ENCODE assay signal across 8 mouse cellular contexts in genomic region chr4:152274681-152275131, GRCm38 (mm10). TPM values are rescaled to one million over a fixed set of nuclear protein-coding genes. Genes with fewer than 3 reads are reported as not detected.
DNase-seq lines count a peak whose midpoint lies in the region; ATAC-seq lines count a peak whose summit lies in the region.
"Had no signal": no experiment of that assay in that cellular context is flagged by ENCODE, and none has a peak within 500 bp of the region (broad histone marks: within the 10 kb centered on the region; RNA-seq: fewer than 3 reads in every experiment).

No protein-coding gene starts in this region.

- peak overlapping the region; percentile 67 for H3K9ac ChIP-seq in limb, embryonic 11.5 days (ENCODE audit: low read length)
- H3K9ac ChIP-seq in midbrain, embryonic 13.5 days (replicated peaks) = peak overlapping the region; percentile 82

- H3K4me1 ChIP-seq in limb, embryonic 11.5 days (ENCODE audit: control insufficient read depth, insufficient read depth, low read length) = peaks cover 29% of the 10 kb centered on the region
- peaks cover 21% of the 10 kb centered on the region for H3K4me1 ChIP-seq in midbrain, embryonic 13.5 days (replicated peaks)

- under 1% methylated on average over 20 of the region's 20 CpGs for WGBS in limb, embryonic 11.5 days
- under 1% methylated on average over 20 of the region's 20 CpGs for WGBS in midbrain, embryonic 13.5 days

- H3K36me3 ChIP-seq in limb, embryonic 11.5 days (ENCODE audit: control insufficient read depth, insufficient read depth, low read length) = no peaks in the 10 kb centered on the region
- H3K36me3 ChIP-seq in midbrain, embryonic 13.5 days = no peaks in the 10 kb centered on the region

- H3K4me3 ChIP-seq in limb, embryonic 11.5 days (ENCODE audit: low read depth, low read length) = peak overlapping the region; percentile 50
- H3K4me3 ChIP-seq in midbrain, embryonic 13.5 days (replicated peaks) = peak overlapping the region; percentile 57

- peak overlapping the region; percentile 97 for H3K4me2 ChIP-seq in limb, embryonic 11.5 days (ENCODE audit: low read depth, severe bottlenecking)
- H3K4me2 ChIP-seq in midbrain, embryonic 13.5 days (replicated peaks) = peak overlapping the region; percentile 87

- H3K27ac ChIP-seq in limb, embryonic 11.5 days (replicated peaks; ENCODE audit: low read depth, low read length) = no peak overlapping the region
- H3K27ac ChIP-seq in midbrain, embryonic 13.5 days = peak overlapping the region; percentile 67

- H3K27me3 ChIP-seq in limb, embryonic 11.5 days (ENCODE audit: control insufficient read depth, insufficient read depth, low read length) = peaks cover 19% of the 10 kb centered on the region
- peaks cover 85% of the 10 kb centered on the region for H3K27me3 ChIP-seq in midbrain, embryonic 13.5 days

- H3K9me3 ChIP-seq in limb, embryonic 11.5 days (ENCODE audit: control insufficient read depth, low read length) = no peaks in the 10 kb centered on the region
- no peaks in the 10 kb centered on the region for H3K9me3 ChIP-seq in midbrain, embryonic 13.5 days

- peak; percentile 49; the same call in 1 of the 2 replicates for ATAC-seq in limb, embryonic 11.5 days (ENCODE audit: insufficient number of reproducible peaks, low FRiP score, low TSS enrichment, low read depth)
- ATAC-seq in midbrain, embryonic 13.5 days = peak; percentile 44
- no peak for ATAC-seq in cerebellum, adult (ENCODE audit: insufficient number of reproducible peaks, low FRiP score, low TSS enrichment)

- DNase-seq in ES-CJ7 (ENCODE audit: low read depth, low spot score) (peak; percentile 62), ZHBTc4 (ENCODE audit: low read depth, low spot score) (peak; percentile 61)
- peak; percentile 53 for DNase-seq in heart, adult 8-10 months (ENCODE audit: low spot score)
- peak; percentile 54 for DNase-seq in limb, embryonic 11.5 days (ENCODE audit: low spot score)
- no peak for DNase-seq in B cell, adult 2 months

RNA-seq across cellular contexts. Expression of gene Gpr153, which starts 0.7 kb away (rescaled TPM):
- total RNA-seq in heart, adult 8-10 months (2022) = 10 to 100 TPM in 2 of 4 experiments, 1 to 10 TPM in 2; 5.6 to 11.9 (median 9.8) TPM
- 3.3 and 3.4 TPM in 2 replicates for polyA plus RNA-seq in limb, embryonic 11.5 days (2014; fragmentation: Nextera tagmentation; extraction: Ambion mirVana)
- 6.0 and 8.1 TPM in 2 replicates for polyA plus RNA-seq in midbrain, embryonic 13.5 days (2015; fragmentation: Nextera tagmentation; extraction: Ambion mirVana)

RNA-seq across cellular contexts. Expression of gene Hes3, which starts 16.8 kb away (rescaled TPM):
- total RNA-seq in heart, adult 8-10 months (2022) = not detected
- polyA plus RNA-seq in limb, embryonic 11.5 days (2014; fragmentation: Nextera tagmentation; extraction: Ambion mirVana) = not detected in 2 replicates
- polyA plus RNA-seq in midbrain, embryonic 13.5 days (2015; fragmentation: Nextera tagmentation; extraction: Ambion mirVana) = 1.4 and 2.5 TPM in 2 replicates
- polyA plus RNA-seq: large intestine, adult 2 months had no signal

RNA-seq across cellular contexts. Expression of gene Icmt, which starts 22.3 kb away (rescaled TPM):
- total RNA-seq in heart, adult 8-10 months (2022) = 10 to 100 TPM; 25.2 to 36.4 (median 30.6) TPM
- polyA plus RNA-seq in limb, embryonic 11.5 days (2014; fragmentation: Nextera tagmentation; extraction: Ambion mirVana) = 28.3 and 29.9 TPM in 2 replicates
- polyA plus RNA-seq in midbrain, embryonic 13.5 days (2015; fragmentation: Nextera tagmentation; extraction: Ambion mirVana) = 18.1 and 19.0 TPM in 2 replicates

RNA-seq across cellular contexts. Expression of gene Rnf207, which starts 44.1 kb away (rescaled TPM):
- total RNA-seq in heart, adult 8-10 months (2022) = 10 to 100 TPM; 29.1 to 63.4 (median 46.1) TPM
- 0.19 and 0.92 TPM in 2 replicates for polyA plus RNA-seq in limb, embryonic 11.5 days (2014; fragmentation: Nextera tagmentation; extraction: Ambion mirVana)
- polyA plus RNA-seq in midbrain, embryonic 13.5 days (2015; fragmentation: Nextera tagmentation; extraction: Ambion mirVana) = 4.7 TPM in 2 replicates

RNA-seq across cellular contexts. Expression of gene Rpl22, which starts 50.8 kb away (rescaled TPM):
- total RNA-seq in heart, adult 8-10 months (2022) = 100 to 1,000 TPM; 266 to 327 (median 276) TPM
- 453 and 467 TPM in 2 replicates for polyA plus RNA-seq in limb, embryonic 11.5 days (2014; fragmentation: Nextera tagmentation; extraction: Ambion mirVana)
- polyA plus RNA-seq in midbrain, embryonic 13.5 days (2015; fragmentation: Nextera tagmentation; extraction: Ambion mirVana) = 213 and 217 TPM in 2 replicates

Comparison
In these comparisons a context has a peak if more than half of its experiments do, and no peak if none do; other contexts are left out.
1. DNase-seq: peak in ES-CJ7 (single experiment), ZHBTc4 (single experiment), heart, adult 8-10 months (single experiment) and limb, embryonic 11.5 days (single experiment); none in B cell, adult 2 months (0 of 2).